Mouse (Mus musculus): ENCODE measurements around the gene Dbt. TPM values are rescaled to one million over a fixed set of nuclear protein-coding genes. Genes with fewer than 3 reads are reported as not detected.
A peak's percentile ranks its signal among the peaks of the same experiment; 100 is the strongest.

The Dbt gene
- total RNA-seq (2014; rRNA removed), result 9.7 and 36.1 TPM in 2 replicates
- 13.8 and 14.8 TPM in 2 replicates for polyA plus RNA-seq (2015; fragmentation: Nextera tagmentation; extraction: Ambion mirVana)

GRCm38 (mm10) chr3:116512904-116513716, at the start of gene Dbt:
TSS of gene Dbt (plus strand) at chr3:116513070.
- DNase-seq (ENCODE audit: low spot score), result peak; percentile 94
- TF ChIP-seq CTCF (IDR thresholded peaks at IDR 0.05; ENCODE audit: low read depth), result no peak
- Histone ChIP-seq H3K27ac (peak within 1 kb of the TSS; percentile 74), H3K4me2 (ENCODE audit: low read depth, low read length) (peak within 1 kb of the TSS; percentile 83), H3K4me1 (ENCODE audit: insufficient read depth, low read length) (no peaks in the 10 kb centered on the region), H3K9me3 (ENCODE audit: low read length) (no peaks in the 10 kb centered on the region), H3K27me3 (ENCODE audit: insufficient read depth, low read length) (no peaks in the 10 kb centered on the region), H3K4me3 (ENCODE audit: low read length) (peak within 1 kb of the TSS; percentile 69), H3K9ac (replicated peaks; ENCODE audit: low read length) (peak within 1 kb of the TSS; percentile 60), H3K36me3 (ENCODE audit: insufficient read depth, low read length) (no peaks in the 10 kb centered on the region)
- WGBS, result under 1% methylated on average over 36 of the region's 36 CpGs
- ATAC-seq, result peak; percentile 97

GRCm38 (mm10) chr3:116464318-116464717, 48.6 kb upstream of the Dbt start:
- 53% methylated on average over 2 of the region's 2 CpGs for WGBS
- Histone ChIP-seq H3K4me3 (ENCODE audit: low read length) (no peak overlapping the region), H3K4me1 (ENCODE audit: insufficient read depth, low read length) (no peaks in the 10 kb centered on the region), H3K9me3 (ENCODE audit: low read length) (no peaks in the 10 kb centered on the region), H3K27ac (no peak overlapping the region), H3K36me3 (ENCODE audit: insufficient read depth, low read length) (no peaks in the 10 kb centered on the region), H3K27me3 (ENCODE audit: insufficient read depth, low read length) (no peaks in the 10 kb centered on the region), H3K4me2 (ENCODE audit: low read depth, low read length) (no peak overlapping the region), H3K9ac (replicated peaks; ENCODE audit: low read length) (no peak overlapping the region)
- TF ChIP-seq CTCF (IDR thresholded peaks at IDR 0.05; ENCODE audit: low read depth), result no peak
- DNase-seq (ENCODE audit: low spot score) (no peak), ATAC-seq (no peak)

GRCm38 (mm10) chr3:116465709-116466108, 47.2 kb upstream of the Dbt start:
- no peaks in the 10 kb centered on the region for H3K9me3 ChIP-seq (ENCODE audit: low read length)
- 90% methylated on average over 12 of the region's 12 CpGs for WGBS
- H3K4me1 ChIP-seq (ENCODE audit: insufficient read depth, low read length), result no peaks in the 10 kb centered on the region
- no peak overlapping the region for H3K4me2 ChIP-seq (ENCODE audit: low read depth, low read length)
- ATAC-seq, result no peak
- no peaks in the 10 kb centered on the region for H3K36me3 ChIP-seq (ENCODE audit: insufficient read depth, low read length)
- H3K4me3 ChIP-seq (ENCODE audit: low read length), result no peak overlapping the region
- H3K9ac ChIP-seq (replicated peaks; ENCODE audit: low read length), result no peak overlapping the region
- no peak overlapping the region for H3K27ac ChIP-seq
- no peaks in the 10 kb centered on the region for H3K27me3 ChIP-seq (ENCODE audit: insufficient read depth, low read length)
- no peak for DNase-seq (ENCODE audit: low spot score)
- no peak for TF ChIP-seq CTCF (IDR thresholded peaks at IDR 0.05; ENCODE audit: low read depth)

- Histone ChIP-seq H3K4me2 (ENCODE audit: low read depth, low read length) (no peak overlapping the region), H3K27me3 (ENCODE audit: insufficient read depth, low read length) (no peaks in the 10 kb centered on the region), H3K36me3 (ENCODE audit: insufficient read depth, low read length) (no peaks in the 10 kb centered on the region), H3K4me3 (ENCODE audit: low read length) (no peak overlapping the region), H3K4me1 (ENCODE audit: insufficient read depth, low read length) (no peaks in the 10 kb centered on the region), H3K9ac (replicated peaks; ENCODE audit: low read length) (no peak overlapping the region), H3K27ac (no peak overlapping the region), H3K9me3 (ENCODE audit: low read length) (no peaks in the 10 kb centered on the region)
- WGBS, result 72% methylated on average over 11 of the region's 11 CpGs
- ATAC-seq (no peak), DNase-seq (ENCODE audit: low spot score) (no peak)
- TF ChIP-seq CTCF (IDR thresholded peaks at IDR 0.05; ENCODE audit: low read depth), result no peak
Measured at GRCm38 (mm10) chr3:116474602-116475001, 38.3 kb upstream of the Dbt start.

GRCm38 (mm10) chr3:116476686-116477298, 36.1 kb upstream of the Dbt start:
- Histone ChIP-seq H3K27ac (no peak overlapping the region), H3K9ac (replicated peaks; ENCODE audit: low read length) (no peak overlapping the region), H3K4me3 (ENCODE audit: low read length) (no peak overlapping the region), H3K27me3 (ENCODE audit: insufficient read depth, low read length) (no peaks in the 10 kb centered on the region), H3K36me3 (ENCODE audit: insufficient read depth, low read length) (no peaks in the 10 kb centered on the region), H3K9me3 (ENCODE audit: low read length) (no peaks in the 10 kb centered on the region), H3K4me2 (ENCODE audit: low read depth, low read length) (no peak overlapping the region), H3K4me1 (ENCODE audit: insufficient read depth, low read length) (no peaks in the 10 kb centered on the region)
- TF ChIP-seq CTCF (IDR thresholded peaks at IDR 0.05; ENCODE audit: low read depth), result no peak
- 61% methylated on average over 5 of the region's 5 CpGs for WGBS
- no peak for DNase-seq (ENCODE audit: low spot score)
- ATAC-seq, result no peak

GRCm38 (mm10) chr3:116477351-116477750, 35.5 kb upstream of the Dbt start:
- no peak overlapping the region for H3K4me3 ChIP-seq (ENCODE audit: low read length)
- TF ChIP-seq CTCF (IDR thresholded peaks at IDR 0.05; ENCODE audit: low read depth), result no peak
- H3K27me3 ChIP-seq (ENCODE audit: insufficient read depth, low read length), result no peaks in the 10 kb centered on the region
- no peak overlapping the region for H3K9ac ChIP-seq (replicated peaks; ENCODE audit: low read length)
- H3K27ac ChIP-seq, result no peak overlapping the region
- H3K9me3 ChIP-seq (ENCODE audit: low read length), result no peaks in the 10 kb centered on the region
- no peaks in the 10 kb centered on the region for H3K36me3 ChIP-seq (ENCODE audit: insufficient read depth, low read length)
- no peak overlapping the region for H3K4me2 ChIP-seq (ENCODE audit: low read depth, low read length)
- no peaks in the 10 kb centered on the region for H3K4me1 ChIP-seq (ENCODE audit: insufficient read depth, low read length)
- WGBS, result 84% methylated on average over 7 of the region's 7 CpGs
- ATAC-seq (no peak), DNase-seq (ENCODE audit: low spot score) (no peak)

- 26% methylated on average over 2 of the region's 2 CpGs for WGBS
- peak; percentile 63 for ATAC-seq
Measured at GRCm38 (mm10) chr3:116480119-116480518, 32.8 kb upstream of the Dbt start.

More at GRCm38 (mm10) chr3:116480119-116480518, 32.8 kb upstream of the Dbt start:
- Histone ChIP-seq H3K27me3 (ENCODE audit: insufficient read depth, low read length) (no peaks in the 10 kb centered on the region), H3K9ac (replicated peaks; ENCODE audit: low read length) (no peak overlapping the region), H3K4me1 (ENCODE audit: insufficient read depth, low read length) (no peaks in the 10 kb centered on the region), H3K9me3 (ENCODE audit: low read length) (no peaks in the 10 kb centered on the region), H3K4me3 (ENCODE audit: low read length) (no peak overlapping the region), H3K36me3 (ENCODE audit: insufficient read depth, low read length) (no peaks in the 10 kb centered on the region), H3K4me2 (ENCODE audit: low read depth, low read length) (no peak overlapping the region), H3K27ac (no peak overlapping the region)
- TF ChIP-seq CTCF (IDR thresholded peaks at IDR 0.05; ENCODE audit: low read depth), result no peak
- peak; percentile 23 for DNase-seq (ENCODE audit: low spot score)
